Mouse (Mus musculus) lung, embryonic 14.5 days (tissue): ENCODE results near the gene Gm17078. TPM values are rescaled to one million over a fixed set of nuclear protein-coding genes. Genes with fewer than 3 reads are reported as not detected.
"Not testable (repeated sequence)": the region's sequence is repeated elsewhere in the genome, so short reads cannot be mapped to it uniquely, and the experiment has no call there.

ENCODE experiments used
- ATAC-seq: fragments of 200-750 bp; cut with Nextera tagmentation; 2 replicates; pipeline ENCODE4 v1.8.0; 2017; ENCODE audit warnings: mild to moderate bottlenecking, moderate TSS enrichment, moderate library complexity; ENCODE audit not compliant: insufficient read depth
- DNase-seq: peaks from one replicate; pipeline ENCODE4 v3.0.0-alpha.2; 2015
- H3K27ac ChIP-seq: fragments of 300-500 bp; sonication (generic); 2 replicates; pipeline ENCODE4 v1.5.1; 2014; ENCODE audit warnings: low read depth, mild to moderate bottlenecking, moderate library complexity
- H3K27me3 ChIP-seq: fragments of 300-500 bp; sonication (generic); 2 replicates; pipeline ENCODE4 v1.6.1; 2014; ENCODE audit warnings: low read length, control low read depth; ENCODE audit not compliant: insufficient read depth
- H3K36me3 ChIP-seq: fragments of 300-500 bp; sonication (generic); 2 replicates; pipeline ENCODE4 v1.6.1; 2014; ENCODE audit warnings: control low read depth; ENCODE audit not compliant: insufficient read depth
- H3K4me1 ChIP-seq: fragments of 300-500 bp; sonication (generic); 2 replicates; pipeline ENCODE4 v1.6.1; 2014; ENCODE audit warnings: antibody characterized with exemption, control low read depth; ENCODE audit not compliant: insufficient read depth
- H3K4me2 ChIP-seq: fragments of 300-500 bp; sonication (generic); 2 replicates; pipeline ENCODE4 v1.6.1; 2014; ENCODE audit warnings: mild to moderate bottlenecking
- H3K4me3 ChIP-seq: fragments of 300-500 bp; sonication (generic); 2 replicates; pipeline ENCODE4 v1.5.1; 2014; ENCODE audit warnings: low read depth, low read length
- H3K9ac ChIP-seq: fragments of 300-500 bp; sonication (generic); 2 replicates; pipeline ENCODE4 v1.6.1; 2014
- H3K9me3 ChIP-seq: fragments of 300-500 bp; sonication (generic); 2 replicates; pipeline ENCODE4 v1.6.1; 2016; ENCODE audit warnings: low read depth, low read length, control low read depth
- CTCF ChIP-seq: IDR thresholded peaks from 2 replicates; pipeline ENCODE4 v1.5.1; 2016; ENCODE audit warnings: antibody characterized with exemption, low read depth
- WGBS: fragments of 180-500 bp; shearing (Covaris S2); extraction: QIAGEN DNeasy Blood & Tissue Kit; methylation state at CpG from one replicate; pipeline ENCODE4 v1.1.7; 2014; 5-methylcytosine and 5-hydroxymethylcytosine counted together
- polyA plus RNA-seq: library from polyadenylated mRNA; unstranded; fragments of >200 nt; fragmentation: Nextera tagmentation; extraction: Ambion mirVana; gene quantifications from 2 replicates; pipeline ENCODE4 v1.2.1, GENCODE M21; 2014

Gene Gm17078
- not detected in 2 replicates for polyA plus RNA-seq

DNA sequence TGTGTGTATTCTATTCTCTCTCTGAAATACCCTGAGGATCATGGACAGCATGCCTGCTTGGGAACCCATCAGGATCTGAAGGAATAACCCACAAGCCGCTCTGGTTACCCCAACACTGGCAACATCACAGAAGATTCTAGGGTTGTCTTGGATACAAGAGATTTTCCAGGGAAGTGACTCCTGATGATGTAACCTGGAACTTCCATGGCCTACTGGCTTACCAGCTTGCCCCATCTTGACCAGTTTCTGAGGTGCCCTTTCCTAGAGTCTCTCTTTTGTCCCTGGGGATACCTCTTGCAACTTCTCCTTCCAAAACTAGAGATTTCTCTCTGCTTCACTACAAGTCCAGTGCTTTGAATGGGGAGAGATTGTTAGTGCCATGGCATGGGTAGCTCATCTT lies at the start of gene Gm17078:
Gene Gm17078, minus strand, starts transcription at position 101 of the 400 bp plus-strand sequence.
- no peak for TF ChIP-seq CTCF
- Histone ChIP-seq H3K4me1 (no peaks in the 10 kb centered on the region), H3K36me3 (no peaks in the 10 kb centered on the region), H3K27me3 (no peaks in the 10 kb centered on the region), H3K9me3 (no peaks in the 10 kb centered on the region), H3K4me2 (no peak within 1 kb of the TSS), H3K4me3 (no peak within 1 kb of the TSS), H3K27ac (no peak within 1 kb of the TSS), H3K9ac (no peak within 1 kb of the TSS)
- DNase-seq (no peak), ATAC-seq (no peak)
- 65% methylated on average over 1 of the region's 1 CpGs for WGBS

- not testable (repeated sequence) for DNase-seq, ATAC-seq, H3K27me3 ChIP-seq, H3K27ac ChIP-seq, H3K36me3 ChIP-seq, H3K4me2 ChIP-seq, H3K9me3 ChIP-seq, H3K4me1 ChIP-seq, H3K9ac ChIP-seq, H3K4me3 ChIP-seq
- 88% methylated on average over 1 of the region's 1 CpGs for WGBS
Measured at GRCm38 (mm10) chr14:51635566-51635965, 24.5 kb upstream of the Gm17078 start, which contains the start of gene Gm4181. Gene Gm4181 (minus strand): TSS chr14:51635666.

DNA sequence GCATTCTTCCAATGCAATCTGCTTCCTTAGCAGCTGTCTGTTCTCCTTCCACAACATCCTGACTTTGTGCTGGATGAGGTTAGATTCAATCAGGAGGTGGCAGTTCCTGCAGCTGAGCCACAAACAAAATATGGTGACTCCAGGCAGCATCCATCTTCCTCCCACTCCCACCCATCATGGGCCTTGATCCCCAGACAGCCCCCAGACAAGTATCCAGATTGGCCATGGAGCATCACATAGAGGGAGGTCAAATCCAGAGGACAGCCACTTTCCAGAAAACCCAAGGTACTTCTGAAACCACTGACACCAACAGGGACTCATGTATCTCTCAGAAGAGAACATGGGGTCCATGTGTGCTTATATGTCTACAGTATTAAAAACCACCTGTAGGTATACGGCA lies 21.3 kb upstream of the Gm17078 start:
- not testable (repeated sequence) for H3K9me3 ChIP-seq, H3K27me3 ChIP-seq, ATAC-seq, H3K36me3 ChIP-seq, H3K4me2 ChIP-seq, H3K9ac ChIP-seq, H3K27ac ChIP-seq, H3K4me3 ChIP-seq, DNase-seq, H3K4me1 ChIP-seq
- WGBS: 91% methylated on average over 1 of the region's 1 CpGs

- 92% methylated on average over 4 of the region's 4 CpGs for WGBS
- H3K9me3 ChIP-seq, ATAC-seq, H3K4me2 ChIP-seq, H3K27ac ChIP-seq, H3K4me1 ChIP-seq, H3K27me3 ChIP-seq, H3K9ac ChIP-seq, DNase-seq, H3K36me3 ChIP-seq, H3K4me3 ChIP-seq: not testable (repeated sequence)
Measured at GRCm38 (mm10) chr14:51592039-51592438, 19.1 kb downstream of the Gm17078 start, which contains the start of gene Gm17174. Gene Gm17174 (minus strand): TSS chr14:51592139.

DNA sequence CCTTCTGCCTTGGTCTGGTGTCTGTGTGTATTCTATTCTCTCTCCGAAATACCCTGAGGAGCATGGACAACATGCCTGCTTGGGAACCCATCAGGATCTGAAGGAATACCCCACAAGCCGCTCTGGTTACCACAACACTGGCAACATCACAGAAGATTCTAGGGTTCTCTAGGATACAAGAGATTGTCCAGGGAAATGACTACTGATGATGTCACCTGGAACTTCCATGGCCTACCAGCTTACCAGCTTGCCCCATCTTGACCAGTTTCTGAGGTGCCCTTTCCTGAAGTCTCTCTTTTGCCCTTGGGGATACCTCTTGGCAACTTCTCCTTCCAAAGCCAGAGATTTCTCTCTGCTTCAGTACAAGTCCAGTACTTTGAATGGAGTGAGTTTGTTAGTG lies 37.1 kb downstream of the Gm17078 start, which contains the start of gene Gm17175:
Gene Gm17175, minus strand, starts transcription at position 101 of the 400 bp plus-strand sequence.
- not testable (repeated sequence) for H3K4me3 ChIP-seq, H3K36me3 ChIP-seq, DNase-seq, H3K27ac ChIP-seq, H3K9me3 ChIP-seq, ATAC-seq, H3K4me1 ChIP-seq, H3K9ac ChIP-seq, H3K27me3 ChIP-seq, H3K4me2 ChIP-seq
- WGBS: 87% methylated on average over 2 of the region's 2 CpGs

Other genes with a start within 250 kb of the Gm17078 start
- gene Gm7247, start 249.6 kb downstream of the Gm17078 start, polyA plus RNA-seq: not detected in 2 replicates
- gene Vmn2r88, start 200.5 kb downstream of the Gm17078 start, polyA plus RNA-seq: not detected in 2 replicates
- gene Vmn2r89, start 159.5 kb downstream of the Gm17078 start, polyA plus RNA-seq: not detected in 2 replicates
- not detected in 2 replicates for gene Gm5622, start 58.5 kb downstream of the Gm17078 start, polyA plus RNA-seq
- not detected in 2 replicates for gene Gm17175, start 37.2 kb downstream of the Gm17078 start, polyA plus RNA-seq
- gene Gm17174, start 19.2 kb downstream of the Gm17078 start, polyA plus RNA-seq: not detected in 2 replicates
- not detected in 2 replicates for gene Gm4181, start 24.4 kb upstream of the Gm17078 start, polyA plus RNA-seq
- not detected in 2 replicates for gene Gm17079, start 84.2 kb upstream of the Gm17078 start, polyA plus RNA-seq
- gene Gm5800, start 105.9 kb upstream of the Gm17078 start, polyA plus RNA-seq: not detected in 2 replicates
- gene Ang4, start 162.3 kb upstream of the Gm17078 start, polyA plus RNA-seq: not detected in 2 replicates
- not detected in 2 replicates for gene AY358078, start 188.7 kb upstream of the Gm17078 start, polyA plus RNA-seq
- gene Ear6, start 242.4 kb upstream of the Gm17078 start, polyA plus RNA-seq: not detected in 2 replicates